Mouse (Mus musculus): ENCODE measurements at regions not wholly inside any gene's neighbourhood (a gene's known extent, or its start where the extent isn't known, plus 50 kb on each side); places are given as distances from the start of the nearest gene placed in this dataset.

DNA sequence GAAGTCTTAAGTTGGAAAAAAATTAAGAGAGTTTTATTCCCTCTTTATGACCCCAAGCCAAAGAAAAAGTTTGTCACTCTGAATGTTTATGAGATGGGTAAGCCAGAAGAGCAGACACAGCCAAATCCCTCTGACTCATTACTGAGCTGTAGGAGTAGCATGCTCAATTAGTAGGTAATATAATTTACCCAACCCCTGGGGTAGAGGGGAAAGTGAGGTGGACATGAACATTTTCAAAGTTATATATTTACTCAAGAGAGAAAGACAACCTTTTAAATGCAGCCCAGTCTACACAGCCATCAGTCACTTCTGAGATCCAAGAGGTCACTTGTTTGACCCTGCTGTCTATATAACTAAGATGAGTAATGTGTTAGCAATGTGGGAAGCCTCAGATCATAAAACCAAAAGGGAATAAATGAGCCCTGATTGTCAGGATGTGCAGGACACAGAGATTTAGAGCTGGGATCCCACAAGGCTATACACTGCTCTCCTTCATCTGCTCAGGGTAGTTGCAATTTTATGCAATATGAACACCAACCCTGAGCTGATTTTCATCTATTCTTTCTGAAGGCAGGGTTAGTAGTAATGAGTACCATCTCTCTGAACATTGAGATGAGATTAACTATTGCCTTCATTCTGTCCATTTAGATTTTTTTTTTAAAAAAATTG is 114.7 kb upstream of the Ndp start:
- intact Hi-C loops (cut with DNase I): no loop called here
- DNase-seq: no peak

- intact Hi-C loops (cut with DNase I): no loop called here
- DNase-seq: no peak
These were observed 106.2 kb upstream of the Ndp start for GRCm38 (mm10) chrX:17017823-17018222.

- no peak for DNase-seq
These were observed 97.6 kb upstream of the Ndp start for GRCm38 (mm10) chrX:17009188-17009587.

GRCm38 (mm10) chrX:16998578-16998977 is 87.0 kb upstream of the Ndp start:
- intact Hi-C loops (cut with DNase I): no loop called here

More at GRCm38 (mm10) chrX:17009188-17009587, 97.6 kb upstream of the Ndp start:
- intact Hi-C loops (cut with DNase I): no loop called here

More at GRCm38 (mm10) chrX:16998578-16998977, 87.0 kb upstream of the Ndp start:
- peak; percentile 6 to 12 for DNase-seq

Data from heart, postnatal 14 days (tissue).